In genomic region chrX:138500510-138500909, GRCm38 (mm10) we compare ENCODE assay signal across 22 mouse cellular contexts.
DNase-seq lines count a peak whose midpoint lies in the region; ATAC-seq lines count a peak whose summit lies in the region.
"Had no signal": no experiment of that assay in that cellular context is flagged by ENCODE, and none has a peak within 500 bp of the region (broad histone marks: within the 10 kb centered on the region; RNA-seq: fewer than 3 reads in every experiment).

No protein-coding gene starts in this region.

- ATAC-seq in hindbrain, embryonic 16.5 days, result 0 out of 2 replicates have a peak, but pooled peaks have one; percentile 48
- ATAC-seq in hindbrain, embryonic 11.5 days (ENCODE audit: low FRiP score), result no peak
- ATAC-seq in neural tube, embryonic 13.5 days (ENCODE audit: low read depth), result peak; percentile 63
- peak; percentile 70 for ATAC-seq in neural tube, embryonic 14.5 days (ENCODE audit: low read depth)
- ATAC-seq in neural tube, embryonic 15.5 days (ENCODE audit: low FRiP score), result peak; percentile 61; the same call in 1 of the 2 replicates
- no peak for ATAC-seq in CD4-positive, CD25-positive, alpha-beta regulatory T cell, adult 4 months
- ATAC-seq: activated CD4-positive, CD25-positive, alpha-beta regulatory T cell, adult 4 months; Patski had no signal

- H3K36me3 ChIP-seq in hindbrain, embryonic 16.5 days (ENCODE audit: control insufficient read depth, insufficient read depth, low read length), result no peaks in the 10 kb centered on the region
- H3K36me3 ChIP-seq in hindbrain, embryonic 11.5 days (ENCODE audit: control insufficient read depth, insufficient read depth, low read length), result no peaks in the 10 kb centered on the region
- H3K36me3 ChIP-seq in neural tube, embryonic 13.5 days, result no peaks in the 10 kb centered on the region
- H3K36me3 ChIP-seq in neural tube, embryonic 14.5 days (ENCODE audit: control insufficient read depth, insufficient read depth, low read length), result no peaks in the 10 kb centered on the region
- H3K36me3 ChIP-seq in neural tube, embryonic 15.5 days, result no peaks in the 10 kb centered on the region
- H3K36me3 ChIP-seq: G1E had no signal

- WGBS in hindbrain, embryonic 16.5 days, result 80% methylated on average over 1 of the region's 1 CpGs
- WGBS in hindbrain, embryonic 11.5 days, result 85% methylated on average over 1 of the region's 1 CpGs
- 71% methylated on average over 1 of the region's 1 CpGs for WGBS in neural tube, embryonic 13.5 days
- WGBS in neural tube, embryonic 14.5 days, result 53% methylated on average over 1 of the region's 1 CpGs
- WGBS in neural tube, embryonic 15.5 days, result 68% methylated on average over 1 of the region's 1 CpGs

- no peaks in the 10 kb centered on the region for H3K9me3 ChIP-seq in hindbrain, embryonic 16.5 days (ENCODE audit: control insufficient read depth, low read length)
- no peaks in the 10 kb centered on the region for H3K9me3 ChIP-seq in hindbrain, embryonic 11.5 days (ENCODE audit: control insufficient read depth, low read length)
- no peaks in the 10 kb centered on the region for H3K9me3 ChIP-seq in neural tube, embryonic 13.5 days
- H3K9me3 ChIP-seq in neural tube, embryonic 14.5 days (ENCODE audit: control insufficient read depth, low read length), result no peaks in the 10 kb centered on the region
- no peaks in the 10 kb centered on the region for H3K9me3 ChIP-seq in neural tube, embryonic 15.5 days (replicated peaks)
- H3K9me3 ChIP-seq: G1E had no signal

- H3K9ac ChIP-seq in hindbrain, embryonic 16.5 days (ENCODE audit: low read depth, low read length), result no peak overlapping the region
- no peak overlapping the region for H3K9ac ChIP-seq in hindbrain, embryonic 11.5 days (ENCODE audit: low read depth, low read length)
- H3K9ac ChIP-seq in neural tube, embryonic 13.5 days, result no peak overlapping the region
- no peak overlapping the region for H3K9ac ChIP-seq in neural tube, embryonic 14.5 days (replicated peaks; ENCODE audit: low read depth, low read length)
- no peak overlapping the region for H3K9ac ChIP-seq in neural tube, embryonic 15.5 days (replicated peaks)

- H3K4me2 ChIP-seq in hindbrain, embryonic 16.5 days (ENCODE audit: low read length), result no peak overlapping the region
- no peak overlapping the region for H3K4me2 ChIP-seq in hindbrain, embryonic 11.5 days (replicated peaks; ENCODE audit: low read depth, low read length)
- H3K4me2 ChIP-seq in neural tube, embryonic 13.5 days, result no peak overlapping the region
- no peak overlapping the region for H3K4me2 ChIP-seq in neural tube, embryonic 14.5 days (ENCODE audit: low read depth, low read length)
- no peak overlapping the region for H3K4me2 ChIP-seq in neural tube, embryonic 15.5 days

- H3K27ac ChIP-seq in hindbrain, embryonic 16.5 days (ENCODE audit: low read depth, low read length), result no peak overlapping the region
- no peak overlapping the region for H3K27ac ChIP-seq in hindbrain, embryonic 11.5 days (ENCODE audit: low read depth, low read length)
- no peak overlapping the region for H3K27ac ChIP-seq in neural tube, embryonic 13.5 days (replicated peaks)
- H3K27ac ChIP-seq in neural tube, embryonic 14.5 days (ENCODE audit: low read depth, low read length), result no peak overlapping the region
- no peak overlapping the region for H3K27ac ChIP-seq in neural tube, embryonic 15.5 days (replicated peaks)

- no peak for DNase-seq in hindbrain, embryonic 11.5 days (ENCODE audit: low spot score)
- DNase-seq in neural tube, embryonic 10.5 days (ENCODE audit: extremely low spot score, low spot score), result no peak
- DNase-seq in heart, adult 9 months (ENCODE audit: low spot score in 2 of 2), result no peak
- DNase-seq: adrenal gland, adult 2 months; adrenal gland, adult 8-10 months; adrenal gland, postnatal 10 days; adrenal gland, postnatal 14 days; adrenal gland, postnatal 25 days; adrenal gland, postnatal 36 days; B cell, adult 2 months; cerebellum, adult 11 months; cerebellum, adult 11-12 months; cerebellum, adult 18-20 months had no signal

- no peaks in the 10 kb centered on the region for H3K27me3 ChIP-seq in hindbrain, embryonic 16.5 days (replicated peaks; ENCODE audit: control insufficient read depth, insufficient read depth, low read length)
- H3K27me3 ChIP-seq in hindbrain, embryonic 11.5 days (ENCODE audit: control insufficient read depth, insufficient read depth, low read length), result no peaks in the 10 kb centered on the region
- H3K27me3 ChIP-seq in neural tube, embryonic 13.5 days, result no peaks in the 10 kb centered on the region
- H3K27me3 ChIP-seq in neural tube, embryonic 14.5 days (ENCODE audit: control insufficient read depth, insufficient read depth, low read length), result no peaks in the 10 kb centered on the region
- no peaks in the 10 kb centered on the region for H3K27me3 ChIP-seq in neural tube, embryonic 15.5 days (replicated peaks)
- H3K27me3 ChIP-seq: CH12.LX, Patski had no signal

- H3K4me3 ChIP-seq in hindbrain, embryonic 16.5 days (ENCODE audit: low read length), result no peak overlapping the region
- no peak overlapping the region for H3K4me3 ChIP-seq in hindbrain, embryonic 11.5 days (ENCODE audit: low read depth, low read length)
- H3K4me3 ChIP-seq in neural tube, embryonic 13.5 days, result no peak overlapping the region
- H3K4me3 ChIP-seq in neural tube, embryonic 14.5 days (ENCODE audit: low read depth, low read length), result no peak overlapping the region
- no peak overlapping the region for H3K4me3 ChIP-seq in neural tube, embryonic 15.5 days (replicated peaks)

- no peaks in the 10 kb centered on the region for H3K4me1 ChIP-seq in hindbrain, embryonic 16.5 days (ENCODE audit: control insufficient read depth, insufficient read depth, low read depth, low read length)
- no peaks in the 10 kb centered on the region for H3K4me1 ChIP-seq in hindbrain, embryonic 11.5 days (replicated peaks; ENCODE audit: control insufficient read depth, insufficient read depth, low read length)
- no peaks in the 10 kb centered on the region for H3K4me1 ChIP-seq in neural tube, embryonic 13.5 days (replicated peaks)
- H3K4me1 ChIP-seq in neural tube, embryonic 14.5 days (ENCODE audit: control insufficient read depth, insufficient read depth, low read length), result no peaks in the 10 kb centered on the region
- no peaks in the 10 kb centered on the region for H3K4me1 ChIP-seq in neural tube, embryonic 15.5 days

Comparison
In these comparisons a context has a peak if more than half of its experiments do, and no peak if none do; other contexts are left out.
1. ATAC-seq: peak in hindbrain, embryonic 16.5 days (single experiment), neural tube, embryonic 13.5 days (single experiment), neural tube, embryonic 14.5 days (single experiment) and neural tube, embryonic 15.5 days (single experiment); none in hindbrain, embryonic 11.5 days (single experiment) and CD4-positive, CD25-positive, alpha-beta regulatory T cell, adult 4 months (single experiment).